Mouse (Mus musculus) forebrain, embryonic 16.5 days (tissue): ENCODE measurements around the gene Hoxa9. TPM values are rescaled to one million over a fixed set of nuclear protein-coding genes. Genes with fewer than 3 reads are reported as not detected.

Experiments
- ATAC-seq: fragments of 200-750 bp; cut with Nextera tagmentation; 2 replicates; pipeline ENCODE4 v1.8.0; 2017; ENCODE audit warnings: mild to moderate bottlenecking, moderate library complexity
- H3K27ac ChIP-seq: fragments of 300-500 bp; sonication (generic); 2 replicates; pipeline ENCODE4 v1.5.1; 2014; ENCODE audit warnings: low read length, control low read depth
- H3K27me3 ChIP-seq: fragments of 300-500 bp; sonication (generic); replicated peaks from 2 replicates; pipeline ENCODE4 v1.6.1; 2014; ENCODE audit warnings: low read length; ENCODE audit not compliant: control insufficient read depth, insufficient read depth
- H3K36me3 ChIP-seq: fragments of 300-500 bp; sonication (generic); 2 replicates; pipeline ENCODE4 v1.6.1; 2014; ENCODE audit not compliant: control insufficient read depth, insufficient read depth
- H3K4me1 ChIP-seq: fragments of 300-500 bp; sonication (generic); replicated peaks from 2 replicates; pipeline ENCODE4 v1.6.1; 2014; ENCODE audit warnings: low read length; ENCODE audit not compliant: control insufficient read depth, insufficient read depth
- H3K4me2 ChIP-seq: fragments of 300-500 bp; sonication (generic); 2 replicates; pipeline ENCODE4 v1.6.1; 2014; ENCODE audit warnings: mild to moderate bottlenecking, low read length, control low read depth
- H3K4me3 ChIP-seq: fragments of 300-500 bp; sonication (generic); replicated peaks from 2 replicates; pipeline ENCODE4 v1.5.1; 2014; ENCODE audit warnings: mild to moderate bottlenecking, low read length, control low read depth
- H3K9ac ChIP-seq: fragments of 300-500 bp; sonication (generic); replicated peaks from 2 replicates; pipeline ENCODE4 v1.6.1; 2014; ENCODE audit warnings: low read depth, low read length, control low read depth
- H3K9me3 ChIP-seq: fragments of 300-500 bp; sonication (generic); 2 replicates; pipeline ENCODE4 v1.6.1; 2016; ENCODE audit warnings: low read length; ENCODE audit not compliant: control insufficient read depth
- WGBS: fragments of 180-500 bp; shearing (Covaris S2); extraction: QIAGEN DNeasy Blood & Tissue Kit; methylation state at CpG from one replicate; pipeline ENCODE4 v1.1.7; 2014; 5-methylcytosine and 5-hydroxymethylcytosine counted together
- polyA plus RNA-seq: library from polyadenylated mRNA; unstranded; fragments of >200 nt; fragmentation: Nextera tagmentation; extraction: Ambion mirVana; gene quantifications from 2 replicates; pipeline ENCODE4 v1.2.1, GENCODE M21; 2015

Hoxa9 gene
- polyA plus RNA-seq, 1 experiment from 2014 or later: not detected

GRCm38 (mm10) chr6:52180726-52181125 is 50.2 kb downstream of the Hoxa9 start:
- no peak overlapping the region for H3K9ac ChIP-seq
- H3K4me3 ChIP-seq: no peak overlapping the region
- WGBS: 5% methylated on average over 3 of the region's 3 CpGs

GRCm38 (mm10) chr6:52180213-52180710 is 50.6 kb downstream of the Hoxa9 start:
- Histone ChIP-seq H3K27ac (no peak overlapping the region), H3K36me3 (no peaks in the 10 kb centered on the region), H3K9ac (no peak overlapping the region), H3K4me2 (no peak overlapping the region), H3K9me3 (no peaks in the 10 kb centered on the region), H3K27me3 (peaks cover 91% of the 10 kb centered on the region), H3K4me3 (no peak overlapping the region), H3K4me1 (no peaks in the 10 kb centered on the region)
- no peak for ATAC-seq
- WGBS: 2% methylated on average over 11 of the region's 11 CpGs

More at GRCm38 (mm10) chr6:52180726-52181125, 50.2 kb downstream of the Hoxa9 start:
- Histone ChIP-seq H3K9me3 (no peaks in the 10 kb centered on the region), H3K27ac (no peak overlapping the region), H3K4me2 (no peak overlapping the region), H3K4me1 (no peaks in the 10 kb centered on the region), H3K36me3 (no peaks in the 10 kb centered on the region), H3K27me3 (peaks cover 93% of the 10 kb centered on the region)
- ATAC-seq: no peak

GRCm38 (mm10) chr6:52179690-52180089 is 51.2 kb downstream of the Hoxa9 start:
- peaks cover 92% of the 10 kb centered on the region for H3K27me3 ChIP-seq
- H3K27ac ChIP-seq: no peak overlapping the region
- WGBS: 1% methylated on average over 10 of the region's 10 CpGs
- no peak overlapping the region for H3K4me3 ChIP-seq
- H3K4me2 ChIP-seq: no peak overlapping the region
- no peaks in the 10 kb centered on the region for H3K9me3 ChIP-seq
- no peak for ATAC-seq
- no peak overlapping the region for H3K9ac ChIP-seq
- H3K36me3 ChIP-seq: no peaks in the 10 kb centered on the region
- H3K4me1 ChIP-seq: no peaks in the 10 kb centered on the region

- no peak overlapping the region for H3K4me3 ChIP-seq
- H3K27ac ChIP-seq: no peak overlapping the region
- no peaks in the 10 kb centered on the region for H3K9me3 ChIP-seq
- no peak overlapping the region for H3K4me2 ChIP-seq
- H3K36me3 ChIP-seq: no peaks in the 10 kb centered on the region
- peaks cover 89% of the 10 kb centered on the region for H3K27me3 ChIP-seq
- no peak for ATAC-seq
- no peaks in the 10 kb centered on the region for H3K4me1 ChIP-seq
- H3K9ac ChIP-seq: no peak overlapping the region
- WGBS: under 1% methylated on average over 4 of the region's 4 CpGs
Observed at GRCm38 (mm10) chr6:52178918-52179665, 51.8 kb downstream of the Hoxa9 start.

GRCm38 (mm10) chr6:52177806-52178205 is 53.1 kb downstream of the Hoxa9 start:
- WGBS: 1% methylated on average over 9 of the region's 9 CpGs
- ATAC-seq: no peak
- H3K4me2 ChIP-seq: no peak overlapping the region
- H3K4me1 ChIP-seq: no peaks in the 10 kb centered on the region
- no peak overlapping the region for H3K9ac ChIP-seq
- H3K9me3 ChIP-seq: no peaks in the 10 kb centered on the region
- H3K4me3 ChIP-seq: no peak overlapping the region
- no peak overlapping the region for H3K27ac ChIP-seq
- H3K27me3 ChIP-seq: peaks cover 88% of the 10 kb centered on the region
- no peaks in the 10 kb centered on the region for H3K36me3 ChIP-seq

GRCm38 (mm10) chr6:52177061-52177735 is 53.7 kb downstream of the Hoxa9 start, which contains the start of gene 5730596B20Rik:
Gene 5730596B20Rik (plus strand): TSS chr6:52177498.
- H3K27ac ChIP-seq: no peak within 1 kb of the TSS
- ATAC-seq: no peak
- H3K9ac ChIP-seq: no peak within 1 kb of the TSS
- H3K4me3 ChIP-seq: no peak within 1 kb of the TSS
- peaks cover 88% of the 10 kb centered on the region for H3K27me3 ChIP-seq
- H3K9me3 ChIP-seq: no peaks in the 10 kb centered on the region
- H3K4me1 ChIP-seq: 0 out of 2 replicates have a peak, but pooled peaks cover 3% of the 10 kb centered on the region
- H3K4me2 ChIP-seq: no peak within 1 kb of the TSS
- no peaks in the 10 kb centered on the region for H3K36me3 ChIP-seq
- under 1% methylated on average over 36 of the region's 36 CpGs for WGBS

GRCm38 (mm10) chr6:52176391-52176790 is 54.5 kb downstream of the Hoxa9 start:
- Histone ChIP-seq H3K9ac (no peak overlapping the region), H3K4me2 (no peak overlapping the region), H3K4me3 (no peak overlapping the region), H3K27me3 (peaks cover 88% of the 10 kb centered on the region), H3K36me3 (no peaks in the 10 kb centered on the region), H3K27ac (no peak overlapping the region), H3K9me3 (no peaks in the 10 kb centered on the region), H3K4me1 (0 out of 2 replicates have a peak, but pooled peaks cover 3% of the 10 kb centered on the region)
- no peak for ATAC-seq
- WGBS: 3% methylated on average over 6 of the region's 6 CpGs

- no peak overlapping the region for H3K27ac ChIP-seq
- no peak overlapping the region for H3K4me3 ChIP-seq
- no peak overlapping the region for H3K4me2 ChIP-seq
Observed at GRCm38 (mm10) chr6:52175864-52176263, 55.0 kb downstream of the Hoxa9 start.

GRCm38 (mm10) chr6:52174968-52175751 is 55.7 kb downstream of the Hoxa9 start:
- no peak overlapping the region for H3K9ac ChIP-seq

More at GRCm38 (mm10) chr6:52175864-52176263, 55.0 kb downstream of the Hoxa9 start:
- Histone ChIP-seq H3K9me3 (no peaks in the 10 kb centered on the region), H3K27me3 (peaks cover 88% of the 10 kb centered on the region), H3K36me3 (no peaks in the 10 kb centered on the region), H3K9ac (no peak overlapping the region), H3K4me1 (0 out of 2 replicates have a peak, but pooled peaks cover 3% of the 10 kb centered on the region)
- 2% methylated on average over 25 of the region's 35 CpGs for WGBS
- no peak for ATAC-seq

More at GRCm38 (mm10) chr6:52174968-52175751, 55.7 kb downstream of the Hoxa9 start:
- 0 out of 2 replicates have a peak, but pooled peaks cover 3% of the 10 kb centered on the region for H3K4me1 ChIP-seq
- H3K9me3 ChIP-seq: no peaks in the 10 kb centered on the region
- no peak overlapping the region for H3K27ac ChIP-seq
- peaks cover 88% of the 10 kb centered on the region for H3K27me3 ChIP-seq
- no peak overlapping the region for H3K4me2 ChIP-seq
- no peak for ATAC-seq
- H3K4me3 ChIP-seq: no peak overlapping the region
- H3K36me3 ChIP-seq: no peaks in the 10 kb centered on the region
- under 1% methylated on average over 41 of the region's 41 CpGs for WGBS
